Mouse (Mus musculus): ENCODE measurements around the gene Ak4.

Gene Ak4

GRCm38 (mm10) chr4:101511768-101512521 is 92.9 kb downstream of the Ak4 start:
- no peak for DNase-seq (ENCODE audit: low spot score)

- DNase-seq (ENCODE audit: low spot score), result no peak
These were observed 94.2 kb downstream of the Ak4 start for GRCm38 (mm10) chr4:101513251-101513650.

GRCm38 (mm10) chr4:101515853-101516252 is 96.8 kb downstream of the Ak4 start:
- no peak for DNase-seq (ENCODE audit: low spot score)

All from left cerebral cortex, adult 11 months (tissue).